Mouse (Mus musculus) heart, adult 2 months (tissue): ENCODE data around the gene Rpl35a. TPM values are rescaled to one million over a fixed set of nuclear protein-coding genes. Genes with fewer than 3 reads are reported as not detected.

Experiments used
- DNase-seq, 2 experiments: peaks; one replicate each; pipeline ENCODE4 v3.0.0; 2021
- H3K27ac ChIP-seq: fragments of 200-600 bp; 2 replicates; pipeline ENCODE4 v1.8.1; 2022
- H3K27me3 ChIP-seq: fragments of 200-500 bp; 2 replicates; pipeline ENCODE4 v1.6.1; 2012; ENCODE audit warnings: mild to moderate bottlenecking, low read length, inconsistent platforms, mixed read lengths; ENCODE audit not compliant: control insufficient read depth, insufficient read depth
- H3K36me3 ChIP-seq: fragments of 200-500 bp; 2 replicates; pipeline ENCODE4 v1.6.1; 2012; ENCODE audit warnings: low read length, inconsistent platforms; ENCODE audit not compliant: control insufficient read depth, insufficient read depth
- H3K4me1 ChIP-seq: fragments of 200-500 bp; 2 replicates; pipeline ENCODE4 v1.6.1; 2011; ENCODE audit warnings: low read length; ENCODE audit not compliant: control insufficient read depth, insufficient read depth
- H3K4me3 ChIP-seq: fragments of 200-600 bp; 2 replicates; pipeline ENCODE4 v1.8.1; 2022
- H3K79me2 ChIP-seq: fragments of 200-500 bp; replicated peaks from 2 replicates; pipeline ENCODE4 v1.6.1; 2012; ENCODE audit warnings: mild to moderate bottlenecking, inconsistent platforms, low read length, moderate library complexity, mixed read lengths; ENCODE audit not compliant: control insufficient read depth, insufficient read depth
- H3K9ac ChIP-seq: fragments of 200-500 bp; 2 replicates; pipeline ENCODE4 v1.6.1; 2012; ENCODE audit warnings: low read depth, mild to moderate bottlenecking, control low read depth, inconsistent platforms, low read length, mixed read lengths
- CTCF ChIP-seq: fragments of 200-600 bp; IDR thresholded peaks from 2 replicates; pipeline ENCODE4 v1.8.1; 2022; ENCODE audit warnings: antibody characterized with exemption, mild to moderate bottlenecking, moderate library complexity
- EP300 ChIP-seq: fragments of 200-500 bp; IDR thresholded peaks from 2 replicates; pipeline ENCODE4 v1.6.1; 2011; ENCODE audit warnings: low read depth, low read length, control low read depth; ENCODE audit not compliant: insufficient read depth
- POLR2A ChIP-seq: fragments of 200-500 bp; IDR thresholded peaks from 2 replicates; pipeline ENCODE4 v1.6.1; 2011; ENCODE audit warnings: mild to moderate bottlenecking, low read depth, low read length, control low read depth; ENCODE audit not compliant: insufficient read depth
- WGBS: fragments of 180-500 bp; shearing (Covaris S2); methylation state at CpG from one replicate; pipeline ENCODE4 v1.1.7; 2018; 5-methylcytosine and 5-hydroxymethylcytosine counted together
- intact Hi-C: fragments of 180-260 bp; cut with DNase I; formaldehyde crosslinking; loops from one replicate; pipeline ENCODE4 v1.15.1; 2025
- polyA plus RNA-seq: library from polyadenylated mRNA; depleted of rRNA; stranded (reverse); fragments of >200 nt; gene quantifications from 2 replicates; pipeline ENCODE4 v1.2.3, GENCODE M21; 2012
- total RNA-seq, 2 experiments: library from RNA; stranded (reverse); gene quantifications; 2 replicates each; pipeline ENCODE4 v1.2.3; 2021

Gene Rpl35a
- total and polyA plus RNA-seq, 3 experiments = 167 to 319 (median 298) TPM

DNA sequence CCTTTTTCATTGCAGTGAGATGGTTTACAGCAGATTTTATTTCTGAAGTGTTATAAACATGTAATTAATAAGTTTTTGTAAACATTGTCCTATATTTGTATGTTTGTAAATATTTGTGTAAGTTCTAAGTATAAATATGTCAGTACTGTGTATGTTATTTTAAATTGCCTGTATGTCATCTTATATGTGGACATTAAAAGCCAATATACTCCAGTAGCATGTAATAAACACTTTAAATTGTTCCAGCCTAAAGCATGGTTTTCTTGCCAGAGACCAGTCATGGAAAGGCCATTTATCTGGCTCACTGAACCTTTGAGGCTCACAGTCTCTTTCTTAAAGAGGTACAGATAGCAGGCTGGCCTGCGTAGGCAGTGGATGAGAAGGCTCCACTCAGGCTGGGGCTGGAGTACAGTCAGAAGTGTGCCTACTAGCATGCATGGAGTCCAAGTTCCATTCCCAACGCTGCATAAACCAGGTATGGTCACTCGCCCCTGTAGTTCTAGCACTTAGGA, 40.8 kb upstream of the Rpl35a start:
- H3K27me3 ChIP-seq = no peaks in the 10 kb centered on the region
- no peak for TF ChIP-seq CTCF
- TF ChIP-seq EP300 = no peak
- TF ChIP-seq POLR2A = no peak
- no peak overlapping the region for H3K27ac ChIP-seq
- intact Hi-C loops = no loop called here
- no peaks in the 10 kb centered on the region for H3K79me2 ChIP-seq
- DNase-seq = no peak
- H3K4me3 ChIP-seq = no peak overlapping the region
- no peaks in the 10 kb centered on the region for H3K36me3 ChIP-seq
- no peak overlapping the region for H3K9ac ChIP-seq
- H3K4me1 ChIP-seq = no peaks in the 10 kb centered on the region
- WGBS = 91% methylated on average over 3 of the region's 3 CpGs

DNA sequence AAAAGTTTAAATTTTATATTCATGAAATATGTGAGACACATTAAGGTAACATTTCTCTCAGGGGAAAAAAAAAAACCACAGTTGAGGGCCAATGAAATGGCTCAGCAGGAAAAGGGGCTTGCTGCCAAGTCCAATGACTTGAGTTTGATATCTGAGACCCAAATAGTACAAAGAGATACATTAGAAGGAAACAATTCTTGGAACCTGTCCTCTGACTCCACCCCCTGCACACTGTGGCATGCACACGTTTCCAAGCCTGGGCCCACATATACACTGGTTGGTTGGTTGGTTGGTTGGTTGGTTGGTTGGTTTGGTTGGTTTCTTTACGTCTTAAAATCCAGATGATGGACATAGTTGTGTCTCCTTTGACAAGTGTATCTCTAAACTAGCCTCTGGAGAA, 40.3 kb upstream of the Rpl35a start:
- Histone ChIP-seq H3K27ac (no peak overlapping the region), H3K4me3 (no peak overlapping the region), H3K36me3 (no peaks in the 10 kb centered on the region), H3K4me1 (no peaks in the 10 kb centered on the region), H3K79me2 (no peaks in the 10 kb centered on the region), H3K9ac (no peak overlapping the region), H3K27me3 (no peaks in the 10 kb centered on the region)
- no peak for DNase-seq
- TF ChIP-seq EP300 = no peak
- intact Hi-C loops = no loop called here
- WGBS = 72% methylated on average over 2 of the region's 2 CpGs

DNA sequence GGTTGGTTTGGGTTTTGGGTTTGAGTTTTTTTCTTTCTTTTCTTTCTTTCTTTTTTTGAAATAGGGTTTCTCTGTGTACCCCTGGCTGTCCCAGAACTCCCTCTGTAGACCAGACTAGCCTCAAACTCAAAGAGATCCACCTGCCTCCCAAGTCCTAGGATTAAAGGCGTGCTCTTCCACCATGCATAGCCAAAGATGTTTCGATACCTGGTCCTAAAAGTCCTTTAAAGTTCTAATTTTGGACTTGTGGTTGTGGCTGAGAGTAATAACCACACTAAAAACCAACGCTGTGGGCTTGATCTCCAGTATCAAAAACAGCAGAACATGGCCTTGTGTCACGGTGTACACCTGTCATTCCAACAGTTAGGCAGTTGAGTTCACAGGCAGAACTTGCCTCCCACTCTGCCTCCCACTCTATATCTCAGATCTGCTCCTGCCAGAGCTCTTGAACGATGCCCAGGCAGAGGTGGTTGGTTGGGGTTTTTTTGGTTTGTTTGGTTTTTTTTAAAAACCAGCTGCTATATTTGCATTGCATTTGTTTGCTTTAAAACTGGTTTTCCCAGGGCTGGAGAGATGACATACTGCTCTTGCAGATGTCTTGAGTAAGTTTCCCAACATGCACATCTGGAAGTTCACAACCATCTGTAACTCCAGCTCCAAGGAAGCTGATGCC, 38.4 kb upstream of the Rpl35a start:
- WGBS = 90% methylated on average over 5 of the region's 5 CpGs

DNA sequence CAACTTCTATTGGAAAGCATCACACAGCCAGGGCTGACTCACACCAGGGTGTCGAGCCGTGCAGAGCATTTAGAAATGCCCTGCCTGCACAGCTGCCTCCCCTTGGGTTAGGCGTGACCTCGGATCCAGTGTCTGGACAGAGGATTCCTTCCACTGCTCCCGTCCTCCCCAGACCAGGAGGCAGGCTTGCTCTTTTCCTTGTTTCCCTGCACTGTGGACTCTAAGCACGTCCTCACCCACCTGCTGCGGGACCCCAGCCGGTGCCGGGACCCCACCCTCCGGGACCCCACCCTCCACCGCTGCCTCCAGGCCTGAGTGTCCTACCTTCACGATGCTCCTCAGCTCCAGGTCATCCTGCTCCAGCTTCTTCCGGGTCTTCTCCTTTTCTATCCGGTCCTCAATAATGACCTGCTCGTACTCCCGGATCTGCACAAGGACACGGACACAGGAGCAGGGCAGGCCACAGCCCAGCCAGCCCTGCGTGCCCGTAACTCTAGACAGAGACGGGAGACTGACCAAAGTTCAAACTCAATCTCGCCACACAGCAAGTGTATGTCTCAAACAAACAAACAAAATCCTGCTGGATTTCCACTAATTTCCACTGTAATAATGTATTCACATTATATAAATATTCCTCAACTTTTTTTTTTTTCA, 37.0 kb upstream of the Rpl35a start:
- DNase-seq = no peak
- Histone ChIP-seq H3K36me3 (no peaks in the 10 kb centered on the region), H3K27ac (no peak overlapping the region), H3K27me3 (no peaks in the 10 kb centered on the region), H3K9ac (no peak overlapping the region), H3K4me1 (no peaks in the 10 kb centered on the region), H3K4me3 (no peak overlapping the region), H3K79me2 (no peaks in the 10 kb centered on the region)
- intact Hi-C loops = no loop called here
- TF ChIP-seq EP300 (no peak), POLR2A (no peak), CTCF (no peak)
- WGBS = 75% methylated on average over 21 of the region's 21 CpGs

More for the DNA sequence above, 38.4 kb upstream of the Rpl35a start:
- Histone ChIP-seq H3K79me2 (no peaks in the 10 kb centered on the region), H3K4me3 (no peak overlapping the region), H3K36me3 (no peaks in the 10 kb centered on the region), H3K27me3 (no peaks in the 10 kb centered on the region), H3K9ac (no peak overlapping the region), H3K4me1 (no peaks in the 10 kb centered on the region), H3K27ac (no peak overlapping the region)
- TF ChIP-seq POLR2A (no peak), EP300 (no peak), CTCF (no peak)
- intact Hi-C loops = no loop called here
- DNase-seq = no peak

DNA sequence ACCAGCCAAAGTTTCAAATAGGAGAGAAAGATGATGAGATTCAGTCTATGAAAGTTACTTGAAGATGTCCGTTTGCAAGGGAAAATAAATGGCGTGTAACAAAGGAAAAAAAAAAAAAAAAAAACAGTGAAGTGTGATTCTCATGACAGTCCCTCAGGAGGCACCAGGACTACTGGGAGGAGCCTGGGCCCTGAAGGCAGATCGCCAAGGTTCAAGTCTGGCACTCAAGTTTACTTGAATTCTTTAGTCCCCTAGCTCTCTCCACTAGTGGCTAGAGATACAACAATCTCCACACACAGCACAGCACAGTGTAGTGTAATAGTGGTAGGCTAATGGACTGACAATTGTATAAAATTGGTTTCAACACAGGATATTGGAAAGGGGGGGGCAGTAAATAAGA, 34.9 kb upstream of the Rpl35a start:
- no peak for TF ChIP-seq POLR2A
- TF ChIP-seq EP300 = no peak
- no peak for TF ChIP-seq CTCF
- 46% methylated on average over 3 of the region's 3 CpGs for WGBS
- Histone ChIP-seq H3K79me2 (no peaks in the 10 kb centered on the region), H3K27me3 (no peaks in the 10 kb centered on the region), H3K4me1 (no peaks in the 10 kb centered on the region), H3K27ac (no peak overlapping the region), H3K9ac (no peak overlapping the region), H3K4me3 (no peak overlapping the region), H3K36me3 (no peaks in the 10 kb centered on the region)
- DNase-seq = no peak
- intact Hi-C loops = loop anchor here (5.0 to 10.0 kb wide), 3 partner anchors 136 to 307 kb away; partner anchors contain the start of gene Smbd1

DNA sequence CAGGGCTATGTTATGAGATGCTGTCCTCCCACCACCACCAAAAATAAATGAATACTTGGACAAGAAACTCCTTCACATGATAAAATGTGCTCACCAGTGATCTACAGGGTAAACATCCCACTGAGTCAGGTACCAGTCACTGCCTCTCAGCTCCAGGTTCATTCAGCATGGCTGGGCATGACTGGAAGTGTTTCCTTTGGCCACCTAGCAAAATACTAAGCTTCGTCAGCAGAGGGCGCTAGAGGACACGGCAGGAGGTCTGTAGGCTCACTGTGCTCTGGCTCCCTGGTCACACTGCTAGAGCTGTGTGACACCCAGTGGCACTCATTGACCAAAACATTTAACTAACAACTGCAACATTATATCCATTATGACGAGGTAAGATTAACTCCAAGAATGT, 32.5 kb upstream of the Rpl35a start:
- H3K79me2 ChIP-seq = no peaks in the 10 kb centered on the region
- H3K27me3 ChIP-seq = no peaks in the 10 kb centered on the region
- TF ChIP-seq CTCF = no peak; the same call in 1 of the 2 replicates
- TF ChIP-seq EP300 = peak; percentile 86; the same call in 1 of the 2 replicates
- TF ChIP-seq POLR2A = no peak
- peak; percentile 79 to 85 for DNase-seq
- no peak overlapping the region for H3K4me3 ChIP-seq
- H3K27ac ChIP-seq = no peak overlapping the region
- no peak overlapping the region for H3K9ac ChIP-seq
- H3K4me1 ChIP-seq = no peaks in the 10 kb centered on the region
- WGBS = 2% methylated on average over 4 of the region's 4 CpGs
- no peaks in the 10 kb centered on the region for H3K36me3 ChIP-seq
- intact Hi-C loops = loop anchor here (5.0 to 10.0 kb wide), 3 partner anchors 134 to 309 kb away; partner anchors contain the start of gene Smbd1
